Comparison of ENCODE assay signal across 19 mouse cellular contexts in the genomic region with DNA sequence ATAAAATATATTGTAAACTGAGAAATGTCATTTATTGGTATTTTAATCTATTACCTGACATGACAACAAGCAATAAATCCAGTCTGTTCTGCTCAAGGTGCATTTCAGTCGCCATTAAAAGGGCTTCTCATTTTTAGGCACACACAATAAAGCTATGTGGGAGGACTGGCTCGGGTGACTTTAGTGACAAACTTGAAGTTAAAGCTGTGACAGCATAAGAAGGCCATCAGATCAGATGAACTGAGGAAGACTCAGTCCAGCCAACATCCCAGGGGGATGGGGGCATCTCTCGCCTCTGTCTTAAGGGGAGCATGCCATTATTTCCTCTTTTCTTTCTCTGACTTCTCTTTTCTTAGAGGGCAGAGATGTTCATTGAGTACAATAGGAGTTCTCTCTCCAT.
"Had no signal": no experiment of that assay in that cellular context is flagged by ENCODE, and none has a peak within 500 bp of the region (broad histone marks: within the 10 kb centered on the region; RNA-seq: fewer than 3 reads in every experiment).

No protein-coding gene starts in this region.

- H3K9ac ChIP-seq: lung, embryonic 14.5 days; midbrain, embryonic 12.5 days; neural tube, embryonic 13.5 days; neural tube, embryonic 15.5 days had no signal

- H3K27ac ChIP-seq: midbrain, embryonic 10.5 days; midbrain, embryonic 12.5 days; neural tube, embryonic 13.5 days; neural tube, embryonic 15.5 days had no signal

- H3K36me3 ChIP-seq: midbrain, embryonic 10.5 days; midbrain, embryonic 12.5 days; neural tube, embryonic 13.5 days; neural tube, embryonic 15.5 days had no signal

- DNase-seq: lung, adult 18-20 months; lung, postnatal 10 days; lung, postnatal 4 days; midbrain, embryonic 14.5 days; retina, postnatal 1 day; right cerebral cortex, adult 18-20 months; right cerebral cortex, postnatal 25 days; right cerebral cortex, postnatal 4 days; spleen, adult 18-20 months; thymus, adult 18-20 months; thymus, postnatal 14 days; thymus, postnatal 36 days had no signal

- H3K4me1 ChIP-seq: midbrain, embryonic 10.5 days; midbrain, embryonic 12.5 days; neural tube, embryonic 13.5 days; neural tube, embryonic 15.5 days had no signal

- H3K4me3 ChIP-seq: midbrain, embryonic 10.5 days; midbrain, embryonic 12.5 days; myocyte; neural tube, embryonic 13.5 days; neural tube, embryonic 15.5 days had no signal

- ATAC-seq: midbrain, embryonic 16.5 days had no signal

- H3K27me3 ChIP-seq: midbrain, embryonic 12.5 days; neural tube, embryonic 13.5 days; neural tube, embryonic 15.5 days had no signal

- H3K9me3 ChIP-seq: midbrain, embryonic 10.5 days; midbrain, embryonic 12.5 days; neural tube, embryonic 13.5 days; neural tube, embryonic 15.5 days had no signal

- H3K4me2 ChIP-seq: lung, embryonic 14.5 days; midbrain, embryonic 12.5 days; neural tube, embryonic 13.5 days; neural tube, embryonic 15.5 days had no signal
